Mouse (Mus musculus) heart, postnatal 25 days (tissue): ENCODE data around the gene Gm21083. TPM values are rescaled to one million over a fixed set of nuclear protein-coding genes. Genes with fewer than 3 reads are reported as not detected.
A peak's percentile ranks its signal among the peaks of the same experiment; 100 is the strongest.
"Not testable (repeated sequence)": the region's sequence is repeated elsewhere in the genome, so short reads cannot be mapped to it uniquely, and the experiment has no call there.

Experiments used
- DNase-seq: peaks from one replicate; pipeline ENCODE4 v3.0.0; 2022; ENCODE audit warnings: low spot score
- intact Hi-C: fragments of 180-260 bp; cut with DNase I; formaldehyde crosslinking; loops from one replicate; pipeline ENCODE4 v1.15.1; 2025
- total RNA-seq, 2 experiments: library from RNA; stranded (reverse); gene quantifications; 2 replicates each; pipeline ENCODE4 v1.2.3; 2021

The Gm21083 gene
- not detected for total RNA-seq

- intact Hi-C loops, DNase-seq: not testable (repeated sequence)
Measured at GRCm38 (mm10) chr5:15577033-15577432, at the start of gene Gm21083. Gene Gm21083 (plus strand): TSS chr5:15577333.

- DNase-seq, intact Hi-C loops: not testable (repeated sequence)
Measured at GRCm38 (mm10) chr5:15529122-15529521, 48.0 kb upstream of the Gm21083 start, which contains the start of gene Gm21190. Gene Gm21190 (minus strand): TSS chr5:15529222.

GRCm38 (mm10) chr5:15548642-15549041 is 28.5 kb upstream of the Gm21083 start:
- intact Hi-C loops, DNase-seq: not testable (repeated sequence)

- DNase-seq, intact Hi-C loops: not testable (repeated sequence)
Measured at GRCm38 (mm10) chr5:15549134-15549533, 28.0 kb upstream of the Gm21083 start.

GRCm38 (mm10) chr5:15549606-15550005 is 27.5 kb upstream of the Gm21083 start:
- intact Hi-C loops, DNase-seq: not testable (repeated sequence)

GRCm38 (mm10) chr5:15558654-15559053 is 18.5 kb upstream of the Gm21083 start:
- DNase-seq, intact Hi-C loops: not testable (repeated sequence)

- intact Hi-C loops, DNase-seq: not testable (repeated sequence)
Measured at GRCm38 (mm10) chr5:15561425-15562264, 15.5 kb upstream of the Gm21083 start.

GRCm38 (mm10) chr5:15573735-15574134 is 3.4 kb upstream of the Gm21083 start:
- intact Hi-C loops, DNase-seq: not testable (repeated sequence)

- DNase-seq, intact Hi-C loops: not testable (repeated sequence)
Measured at GRCm38 (mm10) chr5:15586351-15586750, 9.2 kb downstream of the Gm21083 start.

- not testable (repeated sequence) for DNase-seq
Measured at GRCm38 (mm10) chr5:15588291-15588690, 11.2 kb downstream of the Gm21083 start.

GRCm38 (mm10) chr5:15590635-15591034 is 13.5 kb downstream of the Gm21083 start:
- intact Hi-C loops, DNase-seq: not testable (repeated sequence)

More at GRCm38 (mm10) chr5:15588291-15588690, 11.2 kb downstream of the Gm21083 start:
- intact Hi-C loops, result not testable (repeated sequence)

- intact Hi-C loops, result not testable (repeated sequence)
Measured at GRCm38 (mm10) chr5:15591577-15591976, 14.4 kb downstream of the Gm21083 start.

GRCm38 (mm10) chr5:15598831-15599230 is 21.7 kb downstream of the Gm21083 start:
- DNase-seq, intact Hi-C loops: not testable (repeated sequence)

More at GRCm38 (mm10) chr5:15591577-15591976, 14.4 kb downstream of the Gm21083 start:
- DNase-seq, result not testable (repeated sequence)

GRCm38 (mm10) chr5:15600342-15600741 is 23.2 kb downstream of the Gm21083 start:
- intact Hi-C loops, DNase-seq: not testable (repeated sequence)

- DNase-seq, intact Hi-C loops: not testable (repeated sequence)
Measured at GRCm38 (mm10) chr5:15601481-15601880, 24.3 kb downstream of the Gm21083 start.

GRCm38 (mm10) chr5:15601960-15602359 is 24.8 kb downstream of the Gm21083 start:
- intact Hi-C loops, DNase-seq: not testable (repeated sequence)

GRCm38 (mm10) chr5:15602424-15602947 is 25.4 kb downstream of the Gm21083 start:
- intact Hi-C loops, result not testable (repeated sequence)

GRCm38 (mm10) chr5:15603008-15603407 is 25.9 kb downstream of the Gm21083 start:
- DNase-seq, intact Hi-C loops: not testable (repeated sequence)

More at GRCm38 (mm10) chr5:15602424-15602947, 25.4 kb downstream of the Gm21083 start:
- DNase-seq, result not testable (repeated sequence)

GRCm38 (mm10) chr5:15603585-15603984 is 26.5 kb downstream of the Gm21083 start:
- DNase-seq, intact Hi-C loops: not testable (repeated sequence)

- peak; percentile 24 for DNase-seq
Measured at GRCm38 (mm10) chr5:15606677-15607076, 29.5 kb downstream of the Gm21083 start.

More at GRCm38 (mm10) chr5:15606677-15607076, 29.5 kb downstream of the Gm21083 start:
- intact Hi-C loops, result not testable (repeated sequence)
